Mouse (Mus musculus): ENCODE results near the gene Mex3a. TPM values are rescaled to one million over a fixed set of nuclear protein-coding genes. Genes with fewer than 3 reads are reported as not detected.
A peak's percentile ranks its signal among the peaks of the same experiment; 100 is the strongest.

The Mex3a gene
- polyA plus RNA-seq, 1 experiment from 2014 or later, result 12.5 TPM

GRCm38 (mm10) chr3:88552676-88553524, 20.7 kb downstream of the Mex3a start, which contains the start of gene Lamtor2:
Gene Lamtor2, minus strand, starts transcription at chr3:88553074.
- Histone ChIP-seq H3K9me3 (replicated peaks; ENCODE audit: low read length) (no peaks in the 10 kb centered on the region), H3K4me2 (ENCODE audit: low read length) (peak within 1 kb of the TSS; percentile 88), H3K36me3 (ENCODE audit: insufficient read depth, low read length) (peaks cover 13% of the 10 kb centered on the region), H3K9ac (ENCODE audit: low read depth, low read length) (peak within 1 kb of the TSS; percentile 89), H3K27ac (peak within 1 kb of the TSS; percentile 96), H3K27me3 (ENCODE audit: insufficient read depth, low read length) (no peaks in the 10 kb centered on the region), H3K4me3 (replicated peaks; ENCODE audit: low read depth, low read length) (peak within 1 kb of the TSS; percentile 90), H3K4me1 (replicated peaks; ENCODE audit: insufficient read depth, low read length) (peaks cover 20% of the 10 kb centered on the region)
- WGBS, result under 1% methylated on average over 48 of the region's 48 CpGs
- DNase-seq (ENCODE audit: low spot score) (peak; percentile 99), ATAC-seq (replicated peaks; ENCODE audit: low FRiP score, low read depth) (peak; percentile 86)
- TF ChIP-seq CTCF (IDR thresholded peaks at IDR 0.05; ENCODE audit: low read depth), result no peak

DNA sequence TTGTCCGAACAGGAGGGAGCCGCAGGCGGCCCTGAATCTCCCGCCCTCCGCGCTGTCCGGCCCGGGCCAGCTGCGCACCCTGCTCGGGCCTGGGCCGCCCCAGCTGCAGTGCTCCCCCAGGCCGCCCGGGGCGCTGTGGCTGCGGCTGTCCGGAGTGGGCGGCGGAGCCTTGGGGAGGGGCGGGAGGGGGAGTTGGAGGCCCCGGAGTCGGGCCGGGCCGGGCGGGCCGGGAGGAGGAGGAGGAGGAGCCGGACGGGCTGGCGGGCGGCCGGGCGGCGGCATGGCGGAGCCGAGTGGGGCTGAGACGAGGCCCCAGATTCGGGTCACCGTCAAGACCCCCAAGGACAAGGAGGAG, 21.3 kb downstream of the Mex3a start, which contains the start of gene Ubqln4:
Gene Ubqln4, plus strand, starts transcription at position 234 of the 355 bp plus-strand sequence.
- Histone ChIP-seq H3K4me3 (replicated peaks; ENCODE audit: low read depth, low read length) (peak within 1 kb of the TSS; percentile 90), H3K9ac (ENCODE audit: low read depth, low read length) (peak within 1 kb of the TSS; percentile 89), H3K27ac (peak within 1 kb of the TSS; percentile 96), H3K9me3 (replicated peaks; ENCODE audit: low read length) (no peaks in the 10 kb centered on the region), H3K4me2 (ENCODE audit: low read length) (peak within 1 kb of the TSS; percentile 88), H3K4me1 (replicated peaks; ENCODE audit: insufficient read depth, low read length) (peaks cover 20% of the 10 kb centered on the region), H3K36me3 (ENCODE audit: insufficient read depth, low read length) (peaks cover 17% of the 10 kb centered on the region), H3K27me3 (ENCODE audit: insufficient read depth, low read length) (no peaks in the 10 kb centered on the region)
- peak; percentile 90 for ATAC-seq (replicated peaks; ENCODE audit: low FRiP score, low read depth)
- 0% methylated on average over 34 of the region's 37 CpGs for WGBS
- DNase-seq (ENCODE audit: low spot score), result peak; percentile 91
- peak; percentile 73 for TF ChIP-seq CTCF (IDR thresholded peaks at IDR 0.05; ENCODE audit: low read depth)

DNA sequence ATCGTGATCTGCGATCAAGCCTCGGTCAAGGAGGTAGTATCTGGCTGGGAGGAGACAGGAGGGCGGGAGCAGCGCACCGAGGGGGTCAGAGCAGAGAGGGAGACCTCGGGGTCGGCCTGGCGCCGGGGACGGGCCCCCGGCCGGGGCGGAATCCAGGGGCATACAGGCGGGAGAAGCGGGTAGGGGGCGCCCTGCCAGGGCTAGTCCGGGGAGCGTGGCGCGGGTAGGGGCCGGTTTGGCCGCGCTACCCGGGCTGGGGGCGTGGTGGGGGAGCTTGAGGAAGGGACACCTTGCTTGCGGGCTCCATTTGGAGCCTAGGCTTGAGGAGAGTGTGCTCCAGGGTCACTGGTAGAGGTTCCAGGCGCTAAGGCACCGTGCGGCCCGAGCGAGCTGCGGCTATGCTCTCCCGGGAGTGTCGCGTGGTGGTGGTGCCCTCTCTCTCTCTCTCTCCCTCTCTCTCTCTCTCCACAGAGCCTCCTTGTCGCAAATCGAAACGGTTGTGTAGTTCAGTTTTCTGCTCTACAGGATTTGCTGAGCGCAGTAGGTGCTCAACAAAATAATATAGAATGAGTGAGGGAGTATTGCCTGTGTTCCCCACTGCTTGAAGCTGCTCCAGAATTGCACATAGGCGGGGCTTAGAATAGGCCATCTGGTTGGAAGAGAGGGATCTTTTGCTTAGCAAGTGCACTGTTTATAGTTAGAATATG, 21.8 kb downstream of the Mex3a start:
- Histone ChIP-seq H3K36me3 (ENCODE audit: insufficient read depth, low read length) (peaks cover 22% of the 10 kb centered on the region), H3K9me3 (replicated peaks; ENCODE audit: low read length) (no peaks in the 10 kb centered on the region), H3K27ac (peak overlapping the region; percentile 96), H3K4me2 (ENCODE audit: low read length) (peak overlapping the region; percentile 88), H3K4me3 (replicated peaks; ENCODE audit: low read depth, low read length) (peak overlapping the region; percentile 90), H3K4me1 (replicated peaks; ENCODE audit: insufficient read depth, low read length) (peaks cover 20% of the 10 kb centered on the region), H3K9ac (ENCODE audit: low read depth, low read length) (peak overlapping the region; percentile 89), H3K27me3 (ENCODE audit: insufficient read depth, low read length) (no peaks in the 10 kb centered on the region)
- TF ChIP-seq CTCF (IDR thresholded peaks at IDR 0.05; ENCODE audit: low read depth), result no peak
- under 1% methylated on average over 38 of the region's 41 CpGs for WGBS
- DNase-seq (ENCODE audit: low spot score) (peak; percentile 58), ATAC-seq (replicated peaks; ENCODE audit: low FRiP score, low read depth) (peak; percentile 22)

GRCm38 (mm10) chr3:88555069-88555605, 22.9 kb downstream of the Mex3a start:
- H3K9me3 ChIP-seq (replicated peaks; ENCODE audit: low read length), result no peaks in the 10 kb centered on the region
- H3K27me3 ChIP-seq (ENCODE audit: insufficient read depth, low read length), result no peaks in the 10 kb centered on the region
- ATAC-seq (replicated peaks; ENCODE audit: low FRiP score, low read depth) (no peak), DNase-seq (ENCODE audit: low spot score) (no peak)
- peak overlapping the region; percentile 88 for H3K4me2 ChIP-seq (ENCODE audit: low read length)
- no peak overlapping the region for H3K4me3 ChIP-seq (replicated peaks; ENCODE audit: low read depth, low read length)
- TF ChIP-seq CTCF (IDR thresholded peaks at IDR 0.05; ENCODE audit: low read depth), result no peak
- H3K36me3 ChIP-seq (ENCODE audit: insufficient read depth, low read length), result peaks cover 33% of the 10 kb centered on the region
- no peak overlapping the region for H3K9ac ChIP-seq (ENCODE audit: low read depth, low read length)
- H3K4me1 ChIP-seq (replicated peaks; ENCODE audit: insufficient read depth, low read length), result peaks cover 20% of the 10 kb centered on the region
- no peak overlapping the region for H3K27ac ChIP-seq
- 74% methylated on average over 5 of the region's 5 CpGs for WGBS

- 94% methylated on average over 6 of the region's 6 CpGs for WGBS
- H3K27me3 ChIP-seq (ENCODE audit: insufficient read depth, low read length), result no peaks in the 10 kb centered on the region
- no peak overlapping the region for H3K4me2 ChIP-seq (ENCODE audit: low read length)
- H3K4me1 ChIP-seq (replicated peaks; ENCODE audit: insufficient read depth, low read length), result peaks cover 20% of the 10 kb centered on the region
- DNase-seq (ENCODE audit: low spot score) (no peak), ATAC-seq (replicated peaks; ENCODE audit: low FRiP score, low read depth) (no peak)
- H3K4me3 ChIP-seq (replicated peaks; ENCODE audit: low read depth, low read length), result no peak overlapping the region
- H3K9me3 ChIP-seq (replicated peaks; ENCODE audit: low read length), result no peaks in the 10 kb centered on the region
- no peak overlapping the region for H3K27ac ChIP-seq
- TF ChIP-seq CTCF (IDR thresholded peaks at IDR 0.05; ENCODE audit: low read depth), result no peak
- H3K36me3 ChIP-seq (ENCODE audit: insufficient read depth, low read length), result peaks cover 34% of the 10 kb centered on the region
- H3K9ac ChIP-seq (ENCODE audit: low read depth, low read length), result no peak overlapping the region
These were observed 23.5 kb downstream of the Mex3a start for GRCm38 (mm10) chr3:88555731-88556130.

- no peaks in the 10 kb centered on the region for H3K9me3 ChIP-seq (replicated peaks; ENCODE audit: low read length)
- H3K27ac ChIP-seq, result no peak overlapping the region
- 86% methylated on average over 8 of the region's 8 CpGs for WGBS
- no peak for ATAC-seq (replicated peaks; ENCODE audit: low FRiP score, low read depth)
- H3K27me3 ChIP-seq (ENCODE audit: insufficient read depth, low read length), result no peaks in the 10 kb centered on the region
- peaks cover 34% of the 10 kb centered on the region for H3K36me3 ChIP-seq (ENCODE audit: insufficient read depth, low read length)
- TF ChIP-seq CTCF (IDR thresholded peaks at IDR 0.05; ENCODE audit: low read depth), result no peak
- H3K4me1 ChIP-seq (replicated peaks; ENCODE audit: insufficient read depth, low read length), result peaks cover 16% of the 10 kb centered on the region
- H3K4me3 ChIP-seq (replicated peaks; ENCODE audit: low read depth, low read length), result no peak overlapping the region
- H3K4me2 ChIP-seq (ENCODE audit: low read length), result no peak overlapping the region
- no peak for DNase-seq (ENCODE audit: low spot score)
- H3K9ac ChIP-seq (ENCODE audit: low read depth, low read length), result no peak overlapping the region
These were observed 24.4 kb downstream of the Mex3a start for GRCm38 (mm10) chr3:88556616-88557015.

All from kidney, postnatal 0 days (tissue).